Mouse (Mus musculus): Measurements from ENCODE around the gene Smndc1.

Gene Smndc1

DNA sequence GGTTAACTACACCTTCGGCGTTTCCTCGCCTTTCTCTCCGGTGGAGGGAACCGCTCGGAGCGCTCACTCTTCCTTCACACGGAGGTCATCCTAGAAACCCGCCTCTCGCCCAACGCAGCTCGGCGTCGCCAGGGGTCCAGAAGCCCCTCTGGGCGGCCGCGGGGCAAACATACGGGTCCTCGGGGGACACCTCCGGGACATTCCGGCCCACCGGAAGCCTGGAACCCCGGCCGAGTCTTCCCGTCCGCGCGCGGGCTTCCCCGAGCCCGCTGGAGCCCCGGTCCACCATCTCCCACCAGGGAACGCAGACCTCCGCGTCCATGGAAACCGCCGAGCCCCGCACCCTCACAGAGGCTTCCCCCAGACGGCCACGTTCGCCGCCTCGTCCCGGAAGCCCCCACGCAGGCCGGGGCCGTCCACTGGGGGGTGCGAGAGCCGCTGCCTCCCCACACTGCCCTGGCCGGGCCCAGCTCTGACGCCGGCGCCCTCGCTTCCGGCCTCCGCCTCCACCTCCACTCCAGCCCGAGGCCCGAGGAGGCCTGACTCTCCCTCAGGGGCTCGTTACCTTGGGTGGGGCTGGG lies 437 bp downstream of the Smndc1 start:
- in situ Hi-C loops (cut with MboI, MseI), result loop anchor here (5.0 kb wide), 1 partner anchor 147 kb away; no protein-coding TSS in a partner anchor

DNA sequence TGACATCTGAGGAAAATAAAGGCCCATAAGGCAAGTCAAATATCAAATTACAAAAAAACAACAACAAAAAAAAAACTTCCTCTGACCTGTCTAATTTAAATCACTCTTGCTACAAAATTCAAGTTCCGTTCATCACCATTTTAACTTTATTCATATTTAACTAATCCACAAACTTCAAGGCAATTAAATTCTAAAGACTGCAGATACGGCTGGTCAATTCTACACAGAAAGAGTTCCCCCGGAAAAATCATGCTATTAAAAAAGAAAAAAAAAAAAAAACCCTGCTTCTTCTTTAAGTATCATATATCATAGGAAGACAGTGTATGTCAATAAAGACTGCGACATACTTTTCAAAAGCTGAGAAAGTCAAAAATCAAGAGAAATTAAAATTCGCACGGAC lies 961 bp downstream of the Smndc1 start:
- in situ Hi-C loops (cut with MboI, MseI), result no loop called here

- in situ Hi-C loops (cut with MboI, MseI), result no loop called here
Observed at GRCm38 (mm10) chr19:53383336-53383735, 7.0 kb downstream of the Smndc1 start.

GRCm38 (mm10) chr19:53378421-53378820 lies 12.0 kb downstream of the Smndc1 start:
- in situ Hi-C loops (cut with MboI, MseI), result no loop called here

DNA sequence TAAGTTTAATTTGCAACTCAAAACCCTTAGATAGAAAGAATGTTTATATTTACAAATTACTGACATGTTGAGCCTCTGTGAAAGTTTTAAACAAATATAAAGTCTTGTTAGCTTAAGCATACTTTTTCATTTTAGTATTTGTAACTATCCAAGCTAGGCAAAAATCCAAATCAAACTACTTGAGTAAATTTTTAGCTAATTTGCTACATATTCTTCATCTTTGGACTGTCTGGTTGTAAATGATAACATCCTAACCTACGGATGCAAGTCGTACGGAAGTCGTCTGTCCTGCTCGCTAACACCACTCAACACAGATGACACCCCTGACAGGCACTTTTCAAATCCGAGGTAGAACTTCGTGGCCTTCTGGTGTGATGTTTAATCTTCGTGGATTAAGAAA lies 12.7 kb downstream of the Smndc1 start:
- in situ Hi-C loops (cut with MboI, MseI), result no loop called here

GRCm38 (mm10) chr19:53375816-53376215 lies 14.6 kb downstream of the Smndc1 start:
- in situ Hi-C loops (cut with MboI, MseI), result no loop called here

- in situ Hi-C loops (cut with MboI, MseI), result no loop called here
Observed at GRCm38 (mm10) chr19:53375299-53375698, 15.1 kb downstream of the Smndc1 start.

DNA sequence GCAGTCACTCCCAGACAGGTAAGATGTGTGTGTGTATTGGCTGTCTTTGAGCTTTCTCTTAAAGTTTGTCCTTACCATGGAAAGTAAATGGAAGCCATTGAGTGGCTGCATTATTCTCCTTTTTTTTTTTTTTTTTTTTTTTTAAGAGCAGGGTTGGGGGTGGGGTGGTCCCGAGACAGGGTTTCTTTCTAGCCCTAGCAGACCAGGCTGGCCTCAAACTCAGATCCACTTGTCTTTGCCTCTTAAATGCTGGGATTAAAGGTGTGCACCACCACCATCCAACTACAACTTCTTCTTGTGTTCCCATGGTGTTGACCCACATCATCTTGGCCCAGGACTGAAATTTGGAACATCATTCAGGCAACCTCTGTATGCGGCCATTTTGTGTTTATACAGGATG lies 16.8 kb downstream of the Smndc1 start:
- in situ Hi-C loops (cut with MboI, MseI), result no loop called here

- in situ Hi-C loops (cut with MboI, MseI), result no loop called here
Observed at GRCm38 (mm10) chr19:53371666-53372065, 18.7 kb downstream of the Smndc1 start, which contains the start of gene Gm10197. TSS of gene Gm10197 (minus strand) at chr19:53371766.

DNA sequence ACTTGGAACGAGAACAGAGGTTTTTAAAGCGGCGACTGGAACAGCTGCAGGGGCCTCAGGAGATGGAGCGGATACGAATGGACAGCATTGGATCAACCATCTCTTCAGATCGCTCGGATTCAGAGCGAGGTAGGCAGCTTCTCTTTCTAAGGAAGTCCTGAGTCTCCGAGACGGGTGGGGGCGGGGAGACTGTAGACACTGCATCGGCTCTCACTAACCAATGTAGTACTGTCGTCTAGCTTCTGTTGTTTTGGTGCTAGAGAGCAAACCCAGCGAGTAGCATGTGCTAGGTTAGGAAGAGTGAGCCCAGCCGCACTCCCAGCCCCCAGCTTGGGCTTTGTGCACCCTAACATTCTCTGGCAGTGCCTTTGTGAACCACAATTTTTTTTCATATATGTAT lies 20.1 kb downstream of the Smndc1 start:
- in situ Hi-C loops (cut with MboI, MseI), result no loop called here

- in situ Hi-C loops (cut with MboI, MseI), result no loop called here
Observed at GRCm38 (mm10) chr19:53369469-53370043, 20.8 kb downstream of the Smndc1 start.

DNA sequence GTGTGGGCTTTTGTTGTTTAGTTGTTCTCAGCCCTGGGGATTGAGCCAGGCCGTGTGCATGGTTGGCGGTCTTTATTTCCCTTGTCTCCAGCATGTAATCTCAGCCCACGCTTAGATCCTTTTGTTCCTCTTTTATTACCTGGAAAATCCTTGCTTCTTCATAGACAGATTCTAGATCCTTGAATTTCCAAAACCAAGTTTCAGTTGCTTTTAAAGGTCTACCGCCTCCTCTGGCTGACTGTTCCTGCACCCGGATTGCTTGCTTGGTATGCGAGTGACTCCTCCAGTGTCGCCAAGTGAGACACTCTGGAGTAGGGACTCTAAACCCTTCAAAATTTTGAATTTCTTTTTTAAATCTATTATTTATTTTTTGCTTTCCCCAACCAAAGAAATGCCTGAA lies 23.5 kb downstream of the Smndc1 start:
- in situ Hi-C loops (cut with MboI, MseI), result no loop called here

GRCm38 (mm10) chr19:53366057-53366775 lies 24.2 kb downstream of the Smndc1 start:
- in situ Hi-C loops (cut with MboI, MseI), result no loop called here

DNA sequence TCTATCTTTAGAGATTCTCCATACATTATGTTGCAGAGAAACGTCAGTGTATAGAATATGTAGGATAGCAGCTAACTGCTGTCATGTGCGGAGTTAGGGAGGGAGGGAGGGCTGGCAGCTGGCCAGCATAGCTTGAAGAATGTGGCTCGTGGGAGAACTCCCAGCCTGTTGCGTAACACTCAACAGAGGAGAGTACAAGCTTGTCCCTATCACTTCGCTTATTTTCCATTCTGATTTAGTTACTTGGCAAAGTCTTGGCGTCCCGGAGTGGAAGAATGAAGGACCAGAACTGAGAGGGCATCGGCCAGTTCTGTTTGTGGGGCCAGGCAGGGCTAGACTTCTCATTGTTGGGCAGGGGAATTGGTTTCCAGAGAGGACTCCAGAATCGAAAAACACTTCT lies 25.4 kb downstream of the Smndc1 start:
- in situ Hi-C loops (cut with MboI, MseI), result loop anchor here (5.0 kb wide), 1 partner anchor 118 kb away; no protein-coding TSS in a partner anchor

DNA sequence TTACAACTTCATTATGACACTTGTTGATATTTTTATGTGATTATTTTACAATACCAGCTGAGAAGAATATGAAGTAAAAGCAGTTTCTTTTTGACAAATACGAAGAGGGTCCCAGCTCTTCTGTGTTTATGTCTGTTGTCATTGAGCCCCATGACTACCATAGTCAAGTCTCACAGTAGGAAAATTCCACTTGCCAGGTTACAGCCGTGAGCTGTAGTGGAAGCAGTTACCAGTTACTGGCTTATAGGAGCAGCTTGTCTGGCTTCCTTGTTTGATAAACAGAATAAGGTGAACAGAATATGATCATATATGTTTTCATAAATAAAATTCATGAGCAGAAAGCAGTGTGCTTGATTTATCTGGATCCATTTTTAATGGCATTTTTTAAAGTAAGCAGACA lies 25.8 kb downstream of the Smndc1 start:
- in situ Hi-C loops (cut with MboI, MseI), result loop anchor here (5.0 kb wide), 1 partner anchor 117 kb away; no protein-coding TSS in a partner anchor

GRCm38 (mm10) chr19:53362967-53363366 lies 27.4 kb downstream of the Smndc1 start:
- in situ Hi-C loops (cut with MboI, MseI), result loop anchor here (5.0 kb wide), 1 partner anchor 116 kb away; no protein-coding TSS in a partner anchor

DNA sequence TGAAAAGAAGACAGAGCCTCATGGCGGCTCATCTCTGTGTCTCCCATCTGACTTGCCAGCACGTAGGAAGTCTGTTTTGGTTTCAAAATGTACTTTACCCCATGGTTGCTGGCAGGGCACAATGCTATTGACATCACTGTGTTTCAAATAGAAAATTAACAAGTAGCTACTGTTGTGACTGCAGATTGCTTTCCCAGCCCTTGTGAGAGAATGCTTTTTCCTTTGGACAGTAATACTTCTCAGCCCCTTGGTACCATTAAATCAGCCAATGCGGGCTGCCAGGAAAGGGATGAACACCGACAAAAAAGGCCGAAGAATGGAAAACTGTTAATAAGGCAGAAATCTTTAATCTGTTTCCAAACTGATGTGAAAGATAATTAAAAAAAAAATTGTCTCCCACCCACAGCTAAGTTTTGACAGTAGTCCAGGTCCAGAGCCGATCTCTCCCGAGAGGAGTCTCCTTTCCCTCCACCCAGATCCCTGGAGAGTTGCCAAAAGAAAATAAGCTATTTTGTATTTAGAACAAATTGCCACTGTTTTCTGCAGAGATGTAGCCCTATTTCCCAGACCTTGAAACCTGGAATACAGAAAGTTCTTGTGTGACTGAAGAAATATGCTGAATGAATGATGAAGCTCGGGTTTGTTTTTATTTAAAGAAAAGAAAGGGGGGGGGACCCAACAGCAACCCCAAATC lies 30.0 kb downstream of the Smndc1 start:
- in situ Hi-C loops (cut with MboI, MseI), result loop anchor here (5.0 kb wide), 1 partner anchor 113 kb away; no protein-coding TSS in a partner anchor

GRCm38 (mm10) chr19:53359160-53360033 lies 31.0 kb downstream of the Smndc1 start:
- in situ Hi-C loops (cut with MboI, MseI), result loop anchor here (5.0 kb wide), 1 partner anchor 112 kb away; no protein-coding TSS in a partner anchor

- in situ Hi-C loops (cut with MboI, MseI), result no loop called here
Observed at GRCm38 (mm10) chr19:53355065-53355464, 35.3 kb downstream of the Smndc1 start.

GRCm38 (mm10) chr19:53354271-53355000 lies 35.9 kb downstream of the Smndc1 start:
- in situ Hi-C loops (cut with MboI, MseI), result no loop called here

All from T-helper 2 cell (primary cell).